Mouse (Mus musculus) E14TG2a.4 (cell line): ENCODE data around the gene Podxl.

Source experiments
- CTCF ChIP-seq: conservative IDR thresholded peaks from 2 replicates; pipeline ENCODE4 v1.5.1; 2014; ENCODE audit warnings: low read length
- NANOG ChIP-seq: IDR thresholded peaks from 2 replicates; pipeline ENCODE4 v1.6.1; 2014; ENCODE audit warnings: borderline replicate concordance, low read length, mixed read lengths
- POU5F1 ChIP-seq: IDR thresholded peaks from 2 replicates; pipeline ENCODE4 v1.6.1; 2014; ENCODE audit warnings: low read length, borderline replicate concordance

DNA sequence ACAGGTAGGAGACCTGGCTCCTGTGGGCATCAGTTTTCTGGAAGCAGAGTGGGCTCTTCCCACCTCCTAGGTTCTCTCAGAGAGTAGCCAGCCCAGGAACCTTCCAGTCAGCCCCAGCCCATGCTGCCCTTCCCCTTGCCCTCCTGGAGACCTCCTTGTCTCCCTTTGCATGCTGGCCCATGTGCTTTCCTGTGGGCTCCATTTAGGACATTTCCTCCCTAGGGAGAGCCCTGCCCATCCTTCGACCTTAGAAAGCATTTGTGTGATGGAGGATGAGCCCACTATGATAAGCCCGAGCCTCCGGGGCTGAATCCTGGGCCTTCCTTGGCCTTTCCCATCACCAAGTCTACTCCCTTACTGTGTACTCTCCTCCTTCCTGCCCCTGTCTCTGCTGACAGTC lies 25.5 kb upstream of the Podxl start:
- no peak for TF ChIP-seq CTCF
- no peak for TF ChIP-seq POU5F1
- TF ChIP-seq NANOG: no peak
